Mouse (Mus musculus): ENCODE measurements around the gene Rcc1. TPM values are rescaled to one million over a fixed set of nuclear protein-coding genes. Genes with fewer than 3 reads are reported as not detected.

Gene Rcc1
- 89.6 and 92.7 TPM in 2 replicates for polyA plus RNA-seq (2015; fragmentation: Nextera tagmentation; extraction: Ambion mirVana)

DNA sequence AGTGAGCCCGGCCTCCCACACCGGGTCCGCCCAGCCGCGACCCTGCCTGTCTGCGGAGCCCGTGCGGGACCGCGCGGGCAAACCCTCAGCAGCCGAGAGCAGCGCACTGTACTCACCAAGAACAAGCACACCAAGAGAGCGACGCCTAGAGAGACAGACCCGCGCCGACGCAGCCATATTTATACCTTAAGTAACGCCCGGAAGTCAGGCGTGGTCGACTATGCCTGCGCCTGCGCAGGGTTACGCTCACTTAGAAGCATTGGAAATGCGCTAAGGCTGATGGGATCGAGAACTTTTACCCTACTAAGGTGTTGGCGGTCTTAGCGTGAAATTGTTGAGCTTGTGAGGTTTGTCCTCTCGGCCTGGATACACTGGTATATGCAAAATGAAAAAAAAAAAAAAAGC is at the start of gene Rcc1:
TSS of gene Rcc1 (minus strand) at position 125 of the 405 bp plus-strand sequence.
- peak within 1 kb of the TSS; percentile 85 for H3K9ac ChIP-seq (replicated peaks; ENCODE audit: low read length)
- no peaks in the 10 kb centered on the region for H3K9me3 ChIP-seq (ENCODE audit: low read length)
- under 1% methylated on average over 31 of the region's 31 CpGs for WGBS
- H3K4me1 ChIP-seq (ENCODE audit: insufficient read depth, low read length): peaks cover 13% of the 10 kb centered on the region
- H3K27me3 ChIP-seq (ENCODE audit: insufficient read depth, low read length): no peaks in the 10 kb centered on the region
- peak within 1 kb of the TSS; percentile 76 for H3K4me2 ChIP-seq (replicated peaks; ENCODE audit: low read depth, low read length)
- peaks cover 24% of the 10 kb centered on the region; the same call in 1 of the 2 replicates for H3K36me3 ChIP-seq (ENCODE audit: insufficient read depth, low read length)
- H3K4me3 ChIP-seq (ENCODE audit: low read length): peak within 1 kb of the TSS; percentile 78
- peak; percentile 93 for ATAC-seq (ENCODE audit: low FRiP score, low TSS enrichment)
- peak within 1 kb of the TSS; percentile 95 for H3K27ac ChIP-seq (ENCODE audit: low read length)

DNA sequence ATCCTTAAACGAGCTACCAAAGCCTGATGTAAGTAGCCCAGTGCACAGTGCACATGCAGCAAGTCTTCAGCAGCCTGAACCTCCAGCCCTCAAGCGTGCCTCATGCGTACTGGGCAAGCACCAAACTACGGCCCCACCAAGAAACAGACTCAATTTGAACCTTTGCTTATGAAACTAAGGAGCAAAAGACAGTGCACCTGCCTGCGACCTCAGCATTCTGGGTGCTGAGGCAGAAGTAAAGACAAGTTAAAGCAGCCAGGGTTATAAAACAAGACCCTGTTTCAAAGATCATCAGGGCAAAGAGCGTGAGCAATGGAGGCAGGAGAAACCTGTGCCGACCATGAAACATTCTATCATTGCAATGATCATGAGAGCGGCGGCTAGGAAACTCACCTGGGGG is 47.6 kb upstream of the Rcc1 start:
- 89% methylated on average over 9 of the region's 9 CpGs for WGBS
- peaks cover 25% of the 10 kb centered on the region for H3K4me1 ChIP-seq (ENCODE audit: insufficient read depth, low read length)
- H3K9ac ChIP-seq (replicated peaks; ENCODE audit: low read length): no peak overlapping the region
- H3K9me3 ChIP-seq (ENCODE audit: low read length): no peaks in the 10 kb centered on the region
- H3K27me3 ChIP-seq (ENCODE audit: insufficient read depth, low read length): no peaks in the 10 kb centered on the region
- no peak overlapping the region for H3K27ac ChIP-seq (ENCODE audit: low read length)
- ATAC-seq (ENCODE audit: low FRiP score, low TSS enrichment): no peak
- H3K4me3 ChIP-seq (ENCODE audit: low read length): no peak overlapping the region
- no peaks in the 10 kb centered on the region for H3K36me3 ChIP-seq (ENCODE audit: insufficient read depth, low read length)
- no peak overlapping the region for H3K4me2 ChIP-seq (replicated peaks; ENCODE audit: low read depth, low read length)

DNA sequence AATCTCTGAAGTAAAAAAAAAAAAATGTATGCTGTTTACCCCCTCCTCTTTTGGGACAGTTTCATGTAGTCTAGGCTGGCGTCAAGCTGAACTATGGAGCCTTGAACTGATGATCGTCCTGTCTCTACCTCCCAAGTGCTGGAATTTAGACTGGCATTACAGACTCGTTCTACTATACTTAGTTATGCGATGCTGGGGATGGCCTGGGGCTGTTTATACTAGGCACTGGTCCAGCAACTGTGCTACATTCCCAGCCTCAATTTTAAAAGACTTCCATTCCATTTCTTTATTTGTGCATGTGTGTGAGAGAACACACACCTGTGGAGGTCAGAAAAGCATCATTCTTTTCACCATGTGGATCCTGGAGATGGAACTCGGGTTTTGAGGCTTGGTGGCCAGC is 45.5 kb upstream of the Rcc1 start:
- no peak overlapping the region for H3K27ac ChIP-seq (ENCODE audit: low read length)
- H3K9me3 ChIP-seq (ENCODE audit: low read length): no peaks in the 10 kb centered on the region
- H3K36me3 ChIP-seq (ENCODE audit: insufficient read depth, low read length): no peaks in the 10 kb centered on the region
- H3K27me3 ChIP-seq (ENCODE audit: insufficient read depth, low read length): no peaks in the 10 kb centered on the region
- no peak overlapping the region for H3K9ac ChIP-seq (replicated peaks; ENCODE audit: low read length)
- H3K4me3 ChIP-seq (ENCODE audit: low read length): no peak overlapping the region
- ATAC-seq (ENCODE audit: low FRiP score, low TSS enrichment): no peak
- 71% methylated on average over 5 of the region's 5 CpGs for WGBS
- H3K4me1 ChIP-seq (ENCODE audit: insufficient read depth, low read length): peaks cover 25% of the 10 kb centered on the region
- no peak overlapping the region for H3K4me2 ChIP-seq (replicated peaks; ENCODE audit: low read depth, low read length)

DNA sequence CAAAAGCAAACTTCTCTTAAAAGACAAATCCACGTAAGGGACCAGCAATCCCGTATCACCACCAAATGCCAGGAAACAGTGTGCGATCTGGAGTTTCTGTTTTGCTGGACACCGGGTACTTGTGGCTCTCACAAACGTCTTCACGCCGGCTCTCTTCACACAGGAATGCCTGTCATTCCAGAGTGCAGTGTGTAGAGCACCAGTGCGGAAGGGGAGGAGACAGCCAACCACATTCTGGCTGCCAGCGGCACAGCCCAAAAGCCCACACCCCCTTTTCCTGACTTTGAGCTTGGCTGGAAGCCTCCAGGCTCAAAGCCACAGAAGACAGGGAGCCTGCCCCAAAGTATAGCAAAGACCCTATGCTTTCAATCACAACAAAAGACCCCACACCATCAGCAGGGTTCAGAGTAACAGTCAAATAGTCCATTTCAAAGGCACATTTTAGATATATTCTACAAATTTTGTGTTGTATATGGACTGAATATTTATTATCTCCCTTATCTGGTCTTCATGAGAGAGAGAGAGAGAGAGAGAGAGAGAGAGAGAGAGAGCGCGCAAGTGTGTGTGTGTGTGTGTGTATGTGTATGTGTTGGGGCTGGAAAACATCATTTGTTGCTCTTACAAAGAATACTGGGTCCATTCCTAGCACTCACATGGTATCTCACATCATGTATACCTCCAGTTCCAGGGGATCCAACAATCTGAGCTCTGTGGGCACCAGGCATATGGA is 44.8 kb upstream of the Rcc1 start:
- Histone ChIP-seq H3K27me3 (ENCODE audit: insufficient read depth, low read length) (no peaks in the 10 kb centered on the region), H3K9me3 (ENCODE audit: low read length) (no peaks in the 10 kb centered on the region), H3K4me3 (ENCODE audit: low read length) (peak overlapping the region; percentile 33), H3K9ac (replicated peaks; ENCODE audit: low read length) (0 out of 2 replicates have a peak overlapping the region, but pooled peaks have one; percentile 3), H3K36me3 (ENCODE audit: insufficient read depth, low read length) (no peaks in the 10 kb centered on the region), H3K4me2 (replicated peaks; ENCODE audit: low read depth, low read length) (peak overlapping the region; percentile 49), H3K27ac (ENCODE audit: low read length) (peak overlapping the region; percentile 67), H3K4me1 (ENCODE audit: insufficient read depth, low read length) (peaks cover 24% of the 10 kb centered on the region)
- 23% methylated on average over 11 of the region's 11 CpGs for WGBS
- ATAC-seq (ENCODE audit: low FRiP score, low TSS enrichment): peak; percentile 92

DNA sequence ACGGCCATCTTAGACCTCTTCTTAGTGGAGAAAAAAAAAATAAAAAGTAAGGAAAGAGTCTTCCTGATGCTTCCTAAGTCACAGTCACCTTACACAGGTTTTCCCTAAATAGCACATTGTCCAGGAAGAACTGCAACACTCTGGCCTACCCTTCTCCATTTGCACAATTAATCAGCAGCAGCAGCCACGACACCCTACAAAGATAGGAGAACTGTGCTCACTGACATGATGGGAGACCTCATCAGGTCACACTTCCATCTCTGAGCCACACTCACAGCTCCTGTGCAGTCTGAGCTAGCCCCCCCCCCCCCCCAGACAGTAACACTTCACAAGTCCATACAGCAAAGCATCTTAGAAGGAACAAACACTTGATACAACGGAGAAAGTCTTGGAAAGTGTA is 43.7 kb upstream of the Rcc1 start:
- H3K4me2 ChIP-seq (replicated peaks; ENCODE audit: low read depth, low read length): no peak overlapping the region
- H3K4me1 ChIP-seq (ENCODE audit: insufficient read depth, low read length): peaks cover 22% of the 10 kb centered on the region
- no peaks in the 10 kb centered on the region for H3K9me3 ChIP-seq (ENCODE audit: low read length)
- ATAC-seq (ENCODE audit: low FRiP score, low TSS enrichment): no peak
- no peak overlapping the region for H3K9ac ChIP-seq (replicated peaks; ENCODE audit: low read length)
- 82% methylated on average over 3 of the region's 3 CpGs for WGBS
- no peaks in the 10 kb centered on the region for H3K36me3 ChIP-seq (ENCODE audit: insufficient read depth, low read length)
- H3K27ac ChIP-seq (ENCODE audit: low read length): no peak overlapping the region
- H3K27me3 ChIP-seq (ENCODE audit: insufficient read depth, low read length): no peaks in the 10 kb centered on the region
- no peak overlapping the region for H3K4me3 ChIP-seq (ENCODE audit: low read length)

DNA sequence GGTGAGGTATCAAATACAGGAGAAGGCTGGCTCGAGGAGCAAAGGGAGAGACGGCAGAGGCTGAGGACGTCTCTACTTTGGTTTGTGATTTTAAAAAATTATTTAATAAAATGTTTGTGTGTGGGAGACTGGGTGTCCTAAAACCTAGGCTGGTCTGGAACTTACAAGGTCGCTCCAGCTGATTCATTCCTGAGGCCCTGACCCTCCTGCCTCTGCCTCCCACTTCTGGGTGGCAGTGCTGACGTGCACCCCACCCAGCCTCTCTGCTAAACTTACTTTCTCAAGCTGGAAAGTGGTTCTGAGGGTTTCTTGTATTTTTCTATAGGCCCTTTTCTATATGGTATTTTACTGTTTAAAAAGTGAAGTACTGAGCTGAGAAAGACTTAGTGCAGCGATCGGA is 42.8 kb upstream of the Rcc1 start:
- Histone ChIP-seq H3K27ac (ENCODE audit: low read length) (no peak overlapping the region), H3K4me2 (replicated peaks; ENCODE audit: low read depth, low read length) (no peak overlapping the region), H3K36me3 (ENCODE audit: insufficient read depth, low read length) (no peaks in the 10 kb centered on the region), H3K9ac (replicated peaks; ENCODE audit: low read length) (no peak overlapping the region), H3K4me3 (ENCODE audit: low read length) (no peak overlapping the region), H3K4me1 (ENCODE audit: insufficient read depth, low read length) (peaks cover 22% of the 10 kb centered on the region), H3K27me3 (ENCODE audit: insufficient read depth, low read length) (no peaks in the 10 kb centered on the region), H3K9me3 (ENCODE audit: low read length) (no peaks in the 10 kb centered on the region)
- no peak for ATAC-seq (ENCODE audit: low FRiP score, low TSS enrichment)
- WGBS: 92% methylated on average over 7 of the region's 7 CpGs

DNA sequence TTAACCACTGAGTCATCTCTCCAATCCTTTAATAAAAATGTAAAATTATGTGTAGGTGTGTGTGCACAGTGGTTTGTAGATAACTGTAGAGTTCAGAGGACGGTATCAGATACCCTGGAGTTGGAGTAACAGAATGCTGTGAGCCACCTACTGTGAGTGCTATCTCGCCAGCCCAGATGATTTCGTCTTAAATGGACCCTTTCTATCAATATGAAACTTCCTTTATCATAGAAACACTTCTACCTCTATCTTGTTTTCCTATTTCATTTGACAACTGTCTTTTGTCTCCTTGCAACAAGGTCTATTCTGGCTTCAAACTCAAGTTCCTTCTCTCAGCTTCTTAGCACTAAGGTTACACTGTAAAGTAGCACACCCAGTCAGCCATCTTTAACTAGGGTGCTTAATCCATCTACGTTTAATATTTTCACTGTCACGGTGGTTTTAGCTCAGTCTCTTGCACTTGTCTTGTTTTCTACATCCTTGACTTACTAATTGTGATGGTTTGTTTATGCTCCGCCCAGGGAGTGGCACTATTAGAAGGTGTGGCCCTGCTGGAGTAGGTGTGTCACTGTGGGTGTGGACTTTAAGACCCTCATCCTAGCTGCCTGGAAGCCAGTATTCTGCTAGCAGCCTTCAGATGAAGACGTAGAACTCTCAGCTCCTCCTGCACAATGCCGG is 37.8 kb upstream of the Rcc1 start:
- Histone ChIP-seq H3K27ac (ENCODE audit: low read length) (no peak overlapping the region), H3K27me3 (ENCODE audit: insufficient read depth, low read length) (no peaks in the 10 kb centered on the region), H3K4me2 (replicated peaks; ENCODE audit: low read depth, low read length) (no peak overlapping the region), H3K36me3 (ENCODE audit: insufficient read depth, low read length) (peaks cover 5% of the 10 kb centered on the region; the same call in 1 of the 2 replicates), H3K9me3 (ENCODE audit: low read length) (no peaks in the 10 kb centered on the region), H3K9ac (replicated peaks; ENCODE audit: low read length) (no peak overlapping the region), H3K4me3 (ENCODE audit: low read length) (no peak overlapping the region), H3K4me1 (ENCODE audit: insufficient read depth, low read length) (peaks cover 8% of the 10 kb centered on the region)
- WGBS: 95% methylated on average over 8 of the region's 8 CpGs
- no peak for ATAC-seq (ENCODE audit: low FRiP score, low TSS enrichment)

DNA sequence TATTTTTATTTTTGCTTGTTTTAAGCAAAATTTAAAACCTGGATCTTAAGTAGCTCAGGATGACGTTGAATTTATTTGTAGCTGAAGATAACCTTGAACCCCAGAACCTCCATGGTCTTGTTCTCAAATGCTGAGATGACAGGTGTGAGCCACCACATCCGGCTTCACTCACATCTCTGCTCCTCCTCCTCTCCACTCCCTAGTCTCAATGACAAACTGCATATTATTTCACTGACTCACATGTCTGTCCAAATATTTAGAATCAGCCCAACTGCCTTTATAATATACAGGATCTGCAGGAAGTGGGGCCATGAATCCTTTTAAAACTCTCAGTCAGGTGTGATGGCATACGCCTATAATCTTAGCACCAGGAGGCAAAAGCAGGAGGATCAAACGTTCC is 35.9 kb upstream of the Rcc1 start:
- H3K27me3 ChIP-seq (ENCODE audit: insufficient read depth, low read length): no peaks in the 10 kb centered on the region
- H3K4me1 ChIP-seq (ENCODE audit: insufficient read depth, low read length): peaks cover 8% of the 10 kb centered on the region
- H3K4me3 ChIP-seq (ENCODE audit: low read length): no peak overlapping the region
- H3K36me3 ChIP-seq (ENCODE audit: insufficient read depth, low read length): peaks cover 19% of the 10 kb centered on the region; the same call in 1 of the 2 replicates
- no peak overlapping the region for H3K27ac ChIP-seq (ENCODE audit: low read length)
- no peak for ATAC-seq (ENCODE audit: low FRiP score, low TSS enrichment)
- H3K9ac ChIP-seq (replicated peaks; ENCODE audit: low read length): no peak overlapping the region
- no peak overlapping the region for H3K4me2 ChIP-seq (replicated peaks; ENCODE audit: low read depth, low read length)
- no peaks in the 10 kb centered on the region for H3K9me3 ChIP-seq (ENCODE audit: low read length)
- WGBS: 53% methylated on average over 4 of the region's 4 CpGs

DNA sequence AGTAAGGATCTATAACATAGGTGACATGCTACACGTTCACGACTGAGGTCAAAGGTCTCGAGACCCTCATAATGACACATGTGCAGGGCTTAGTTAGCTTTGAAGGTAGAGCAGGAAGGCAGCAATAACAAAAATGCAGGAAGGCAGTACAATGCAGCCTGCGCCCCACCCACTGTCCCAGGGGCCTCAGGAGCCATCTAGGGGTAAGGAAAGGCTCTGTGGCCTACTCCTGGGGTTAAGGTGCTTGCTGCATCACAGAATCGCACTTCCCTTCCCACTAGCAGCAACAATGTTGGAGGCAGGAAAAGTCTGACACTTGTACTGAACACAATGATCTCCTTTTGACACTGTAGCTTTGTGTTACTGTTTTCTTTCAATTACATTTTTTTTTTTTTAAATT is 34.2 kb upstream of the Rcc1 start:
- H3K27ac ChIP-seq (ENCODE audit: low read length): peak overlapping the region; percentile 50; the same call in 1 of the 2 replicates
- H3K4me3 ChIP-seq (ENCODE audit: low read length): no peak overlapping the region
- peaks cover 8% of the 10 kb centered on the region for H3K4me1 ChIP-seq (ENCODE audit: insufficient read depth, low read length)
- peaks cover 22% of the 10 kb centered on the region; the same call in 1 of the 2 replicates for H3K36me3 ChIP-seq (ENCODE audit: insufficient read depth, low read length)
- ATAC-seq (ENCODE audit: low FRiP score, low TSS enrichment): no peak
- H3K9me3 ChIP-seq (ENCODE audit: low read length): no peaks in the 10 kb centered on the region
- no peak overlapping the region for H3K4me2 ChIP-seq (replicated peaks; ENCODE audit: low read depth, low read length)
- H3K9ac ChIP-seq (replicated peaks; ENCODE audit: low read length): no peak overlapping the region
- no peaks in the 10 kb centered on the region for H3K27me3 ChIP-seq (ENCODE audit: insufficient read depth, low read length)
- WGBS: 66% methylated on average over 5 of the region's 5 CpGs

DNA sequence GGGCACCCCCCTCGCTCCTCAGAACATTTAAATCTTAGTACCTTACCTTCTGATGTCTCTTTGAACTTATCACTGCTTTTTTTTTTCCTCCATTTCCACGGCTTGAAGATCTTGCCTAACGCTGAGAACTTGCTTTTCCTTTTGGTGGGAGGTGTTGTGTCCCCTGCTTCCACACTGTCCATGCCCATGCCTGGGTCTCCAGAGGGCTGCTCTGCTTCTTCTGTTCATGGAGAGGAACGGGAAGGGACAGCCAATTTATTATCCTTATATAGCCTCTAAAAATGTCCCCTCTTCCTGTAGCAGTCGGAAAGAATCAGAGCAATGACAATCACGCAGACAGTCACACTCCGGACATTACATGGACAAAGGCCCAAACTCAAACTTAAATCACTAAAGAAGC is 33.4 kb upstream of the Rcc1 start:
- H3K27me3 ChIP-seq (ENCODE audit: insufficient read depth, low read length): no peaks in the 10 kb centered on the region
- no peak overlapping the region for H3K4me3 ChIP-seq (ENCODE audit: low read length)
- H3K4me1 ChIP-seq (ENCODE audit: insufficient read depth, low read length): peaks cover 8% of the 10 kb centered on the region
- no peak for ATAC-seq (ENCODE audit: low FRiP score, low TSS enrichment)
- H3K36me3 ChIP-seq (ENCODE audit: insufficient read depth, low read length): peaks cover 23% of the 10 kb centered on the region; the same call in 1 of the 2 replicates
- no peak overlapping the region for H3K4me2 ChIP-seq (replicated peaks; ENCODE audit: low read depth, low read length)
- no peaks in the 10 kb centered on the region for H3K9me3 ChIP-seq (ENCODE audit: low read length)
- H3K9ac ChIP-seq (replicated peaks; ENCODE audit: low read length): no peak overlapping the region
- H3K27ac ChIP-seq (ENCODE audit: low read length): peak overlapping the region; percentile 47; the same call in 1 of the 2 replicates
- 74% methylated on average over 7 of the region's 7 CpGs for WGBS

All from kidney, embryonic 16.5 days (tissue).